Mouse (Mus musculus): ENCODE data around the gene Proser2. TPM values are rescaled to one million over a fixed set of nuclear protein-coding genes. Genes with fewer than 3 reads are reported as not detected.
A peak's percentile ranks its signal among the peaks of the same experiment; 100 is the strongest.

Gene Proser2
- polyA plus RNA-seq, 2 experiments: 1.6 to 3.0 TPM

- Histone ChIP-seq H3K27me3 (ENCODE audit: control insufficient read depth, insufficient read depth, low read length) (peaks cover 32% of the 10 kb centered on the region), H3K36me3 (replicated peaks; ENCODE audit: control insufficient read depth, insufficient read depth, low read depth) (no peaks in the 10 kb centered on the region), H3K4me2 (ENCODE audit: low read depth) (peak overlapping the region; percentile 74), H3K27ac (no peak overlapping the region), H3K4me3 (ENCODE audit: insufficient read depth in 1 of 2, low read depth in 2 of 2, low read length in 2 of 2) (peak overlapping the region; percentile 30 to 61; a peak in 3 of 4 replicates), H3K4me1 (replicated peaks; ENCODE audit: control insufficient read depth in 2 of 2, insufficient read depth in 2 of 2, low read length in 1 of 2) (peaks cover 0 to 5% of the 10 kb centered on the region in 2 experiments; a peak in 1 of 4 replicates), H3K9ac (replicated peaks) (no peak overlapping the region), H3K9me3 (ENCODE audit: control insufficient read depth, low read length) (no peaks in the 10 kb centered on the region)
- TF ChIP-seq EP300 (IDR thresholded peaks at IDR 0.05; ENCODE audit: low read depth): no peak
- no peak for TF ChIP-seq CTCF (IDR thresholded peaks at IDR 0.05; ENCODE audit: low read depth)
- no peak for DNase-seq (ENCODE audit: low read depth in 3 of 3, low spot score in 3 of 3)
- ATAC-seq (ENCODE audit: insufficient read depth): no peak
- 46% methylated on average over 8 of the region's 8 CpGs for WGBS (ENCODE audit: insufficient replicate concordance)
Observed at GRCm38 (mm10) chr2:6128881-6129280, 1.1 kb downstream of the Proser2 start.

- H3K27me3 ChIP-seq (ENCODE audit: control insufficient read depth, insufficient read depth, low read length): peaks cover 32% of the 10 kb centered on the region
- H3K9me3 ChIP-seq (ENCODE audit: control insufficient read depth, low read length): no peaks in the 10 kb centered on the region
- H3K27ac ChIP-seq: no peak overlapping the region
- TF ChIP-seq CTCF (IDR thresholded peaks at IDR 0.05; ENCODE audit: low read depth) (no peak), EP300 (IDR thresholded peaks at IDR 0.05; ENCODE audit: low read depth) (peak; percentile 24; the same call in 1 of the 2 replicates)
- H3K4me3 ChIP-seq (ENCODE audit: insufficient read depth in 1 of 2, low read depth in 2 of 2, low read length in 2 of 2): no peak overlapping the region
- H3K36me3 ChIP-seq (replicated peaks; ENCODE audit: control insufficient read depth, insufficient read depth, low read depth): no peaks in the 10 kb centered on the region
- peak in 2 of 3 experiments; percentile 16 to 27 for DNase-seq (ENCODE audit: low read depth in 3 of 3, low spot score in 3 of 3)
- peaks cover 0 to 5% of the 10 kb centered on the region in 2 experiments; a peak in 1 of 4 replicates for H3K4me1 ChIP-seq (replicated peaks; ENCODE audit: control insufficient read depth in 2 of 2, insufficient read depth in 2 of 2, low read length in 1 of 2)
- no peak overlapping the region for H3K9ac ChIP-seq (replicated peaks)
- ATAC-seq (ENCODE audit: insufficient read depth): peak; percentile 49
- peak overlapping the region; percentile 74 for H3K4me2 ChIP-seq (ENCODE audit: low read depth)
- WGBS (ENCODE audit: insufficient replicate concordance): 32% methylated on average over 11 of the region's 11 CpGs
Observed at GRCm38 (mm10) chr2:6128136-6128805, 1.7 kb downstream of the Proser2 start.

- TF ChIP-seq EP300 (IDR thresholded peaks at IDR 0.05; ENCODE audit: low read depth) (no peak), CTCF (IDR thresholded peaks at IDR 0.05; ENCODE audit: low read depth) (no peak)
- ATAC-seq (ENCODE audit: insufficient read depth): no peak
- 58% methylated on average over 7 of the region's 7 CpGs for WGBS (ENCODE audit: insufficient replicate concordance)
Observed at GRCm38 (mm10) chr2:6123046-6123445, 7.0 kb downstream of the Proser2 start.

GRCm38 (mm10) chr2:6121091-6121490 lies 8.9 kb downstream of the Proser2 start:
- no peaks in the 10 kb centered on the region for H3K9me3 ChIP-seq (ENCODE audit: control insufficient read depth, low read length)
- 39% methylated on average over 2 of the region's 2 CpGs for WGBS (ENCODE audit: insufficient replicate concordance)
- H3K4me3 ChIP-seq (ENCODE audit: insufficient read depth in 1 of 2, low read depth in 2 of 2, low read length in 2 of 2): no peak overlapping the region
- no peak overlapping the region for H3K27ac ChIP-seq
- ATAC-seq (ENCODE audit: insufficient read depth) (no peak), DNase-seq (ENCODE audit: low read depth in 3 of 3, low spot score in 3 of 3) (no peak)
- H3K4me2 ChIP-seq (ENCODE audit: low read depth): no peak overlapping the region
- H3K4me1 ChIP-seq (replicated peaks; ENCODE audit: control insufficient read depth in 2 of 2, insufficient read depth in 2 of 2, low read length in 1 of 2): 0 out of 4 replicates have a peak, but pooled peaks cover 0 to 4% of the 10 kb centered on the region in 2 experiments
- no peaks in the 10 kb centered on the region for H3K36me3 ChIP-seq (replicated peaks; ENCODE audit: control insufficient read depth, insufficient read depth, low read depth)
- no peak overlapping the region for H3K9ac ChIP-seq (replicated peaks)
- no peaks in the 10 kb centered on the region for H3K27me3 ChIP-seq (ENCODE audit: control insufficient read depth, insufficient read depth, low read length)
- TF ChIP-seq EP300 (IDR thresholded peaks at IDR 0.05; ENCODE audit: low read depth) (no peak), CTCF (IDR thresholded peaks at IDR 0.05; ENCODE audit: low read depth) (no peak)

More at GRCm38 (mm10) chr2:6123046-6123445, 7.0 kb downstream of the Proser2 start:
- no peak for DNase-seq (ENCODE audit: low read depth in 3 of 3, low spot score in 3 of 3)
- Histone ChIP-seq H3K4me1 (replicated peaks; ENCODE audit: control insufficient read depth in 2 of 2, insufficient read depth in 2 of 2, low read length in 1 of 2) (0 out of 4 replicates have a peak, but pooled peaks cover 0 to 5% of the 10 kb centered on the region in 2 experiments), H3K27me3 (ENCODE audit: control insufficient read depth, insufficient read depth, low read length) (peaks cover 5% of the 10 kb centered on the region), H3K36me3 (replicated peaks; ENCODE audit: control insufficient read depth, insufficient read depth, low read depth) (no peaks in the 10 kb centered on the region), H3K4me2 (ENCODE audit: low read depth) (no peak overlapping the region), H3K9me3 (ENCODE audit: control insufficient read depth, low read length) (no peaks in the 10 kb centered on the region), H3K27ac (no peak overlapping the region), H3K4me3 (ENCODE audit: insufficient read depth in 1 of 2, low read depth in 2 of 2, low read length in 2 of 2) (no peak overlapping the region), H3K9ac (replicated peaks) (no peak overlapping the region)

- Histone ChIP-seq H3K4me1 (replicated peaks; ENCODE audit: control insufficient read depth in 2 of 2, insufficient read depth in 2 of 2, low read length in 1 of 2) (0 out of 4 replicates have a peak, but pooled peaks cover 0 to 3% of the 10 kb centered on the region in 2 experiments), H3K4me3 (ENCODE audit: insufficient read depth in 1 of 2, low read depth in 2 of 2, low read length in 2 of 2) (no peak overlapping the region), H3K27ac (no peak overlapping the region), H3K9ac (replicated peaks) (no peak overlapping the region), H3K27me3 (ENCODE audit: control insufficient read depth, insufficient read depth, low read length) (no peaks in the 10 kb centered on the region), H3K36me3 (replicated peaks; ENCODE audit: control insufficient read depth, insufficient read depth, low read depth) (no peaks in the 10 kb centered on the region), H3K9me3 (ENCODE audit: control insufficient read depth, low read length) (no peaks in the 10 kb centered on the region), H3K4me2 (ENCODE audit: low read depth) (no peak overlapping the region)
- ATAC-seq (ENCODE audit: insufficient read depth): no peak
- TF ChIP-seq EP300 (IDR thresholded peaks at IDR 0.05; ENCODE audit: low read depth) (no peak), CTCF (IDR thresholded peaks at IDR 0.05; ENCODE audit: low read depth) (no peak)
- 68% methylated on average over 10 of the region's 10 CpGs for WGBS (ENCODE audit: insufficient replicate concordance)
- no peak for DNase-seq (ENCODE audit: low read depth in 3 of 3, low spot score in 3 of 3)
Observed at GRCm38 (mm10) chr2:6118246-6118645, 11.8 kb downstream of the Proser2 start.
